Mouse (Mus musculus) liver, embryonic 11.5 days (tissue): Measurements from ENCODE around the gene Cdh13. TPM values are rescaled to one million over a fixed set of nuclear protein-coding genes. Genes with fewer than 3 reads are reported as not detected.

Source experiments
- ATAC-seq: fragments of 200-750 bp; cut with Nextera tagmentation; replicated peaks from 2 replicates; pipeline ENCODE4 v1.8.0; 2017; ENCODE audit warnings: moderate number of reproducible peaks, mild to moderate bottlenecking, moderate TSS enrichment, moderate library complexity; ENCODE audit not compliant: low FRiP score
- DNase-seq: peaks from one replicate; pipeline ENCODE4 v3.0.0-alpha.2; 2017; ENCODE audit warnings: low spot score
- H3K27ac ChIP-seq: fragments of 300-500 bp; sonication (generic); 2 replicates; pipeline ENCODE4 v1.5.1; 2014; ENCODE audit warnings: mild to moderate bottlenecking, low read depth, low read length, control low read depth
- H3K27me3 ChIP-seq: fragments of 300-500 bp; sonication (generic); replicated peaks from 2 replicates; pipeline ENCODE4 v1.6.1; 2014; ENCODE audit warnings: low read length, mixed read lengths; ENCODE audit not compliant: control insufficient read depth, insufficient read depth
- H3K36me3 ChIP-seq: fragments of 300-500 bp; sonication (generic); 2 replicates; pipeline ENCODE4 v1.6.1; 2014; ENCODE audit warnings: mild to moderate bottlenecking, low read length, moderate library complexity, mixed read lengths; ENCODE audit not compliant: control insufficient read depth, insufficient read depth
- H3K4me1 ChIP-seq: fragments of 300-500 bp; sonication (generic); replicated peaks from 2 replicates; pipeline ENCODE4 v1.6.1; 2014; ENCODE audit warnings: low read length, mixed read lengths; ENCODE audit not compliant: control insufficient read depth, insufficient read depth
- H3K4me2 ChIP-seq: fragments of 300-500 bp; sonication (generic); 2 replicates; pipeline ENCODE4 v1.6.1; 2014; ENCODE audit warnings: mild to moderate bottlenecking, control low read depth, moderate library complexity
- H3K4me3 ChIP-seq: fragments of 300-500 bp; sonication (generic); 2 replicates; pipeline ENCODE4 v1.5.1; 2014; ENCODE audit warnings: low read depth, low read length, control low read depth
- H3K9ac ChIP-seq: fragments of 300-500 bp; sonication (generic); 2 replicates; pipeline ENCODE4 v1.6.1; 2014; ENCODE audit warnings: low read depth, low read length, control low read depth
- H3K9me3 ChIP-seq: fragments of 300-500 bp; sonication (generic); 2 replicates; pipeline ENCODE4 v1.6.1; 2016; ENCODE audit warnings: low read length, inconsistent platforms, mixed read lengths; ENCODE audit not compliant: control insufficient read depth
- WGBS: fragments of 180-500 bp; shearing (Covaris S2); extraction: QIAGEN DNeasy Blood & Tissue Kit; methylation state at CpG from one replicate; pipeline ENCODE4 v1.1.7; 2014; 5-methylcytosine and 5-hydroxymethylcytosine counted together
- polyA plus RNA-seq: library from polyadenylated mRNA; unstranded; fragments of >200 nt; fragmentation: Nextera tagmentation; extraction: Ambion mirVana; gene quantifications from 2 replicates; pipeline ENCODE4 v1.2.1, GENCODE M21; 2014

Cdh13 gene
- polyA plus RNA-seq, 1 experiment from 2014 or later: 2.9 TPM

- no peak overlapping the region for H3K4me2 ChIP-seq
These were observed 32.9 kb downstream of the Cdh13 start for GRCm38 (mm10) chr8:118316440-118316839.

DNA sequence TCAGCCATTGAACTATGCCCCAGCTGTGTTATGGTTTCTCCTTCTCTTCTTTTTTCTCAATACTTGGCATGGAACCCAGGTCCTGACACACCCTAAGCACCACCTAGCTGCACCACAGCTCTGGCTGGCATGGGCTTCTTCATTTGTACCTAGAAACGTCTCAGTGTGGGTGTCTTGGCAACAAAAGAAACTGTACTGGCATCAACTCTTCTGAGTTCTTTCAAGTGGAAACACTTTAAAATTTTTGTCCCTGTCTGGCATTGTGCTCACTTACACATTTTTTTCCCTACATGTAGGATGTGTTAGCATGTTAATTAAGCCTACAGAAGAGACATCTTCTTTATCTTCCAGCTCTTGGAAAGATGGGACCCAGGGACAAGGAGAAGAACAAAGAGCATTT, 37.0 kb downstream of the Cdh13 start:
- Histone ChIP-seq H3K27ac (no peak overlapping the region), H3K27me3 (no peaks in the 10 kb centered on the region), H3K9ac (no peak overlapping the region), H3K4me1 (no peaks in the 10 kb centered on the region), H3K4me3 (no peak overlapping the region), H3K4me2 (no peak overlapping the region), H3K36me3 (no peaks in the 10 kb centered on the region), H3K9me3 (no peaks in the 10 kb centered on the region)
- no peak for DNase-seq
- ATAC-seq: no peak
- WGBS: 80% methylated on average over 1 of the region's 1 CpGs

More at GRCm38 (mm10) chr8:118316440-118316839, 32.9 kb downstream of the Cdh13 start:
- Histone ChIP-seq H3K27me3 (no peaks in the 10 kb centered on the region), H3K4me1 (no peaks in the 10 kb centered on the region), H3K4me3 (no peak overlapping the region), H3K27ac (no peak overlapping the region), H3K9ac (no peak overlapping the region), H3K36me3 (no peaks in the 10 kb centered on the region), H3K9me3 (no peaks in the 10 kb centered on the region)
- ATAC-seq (no peak), DNase-seq (no peak)
- WGBS: 81% methylated on average over 12 of the region's 12 CpGs

DNA sequence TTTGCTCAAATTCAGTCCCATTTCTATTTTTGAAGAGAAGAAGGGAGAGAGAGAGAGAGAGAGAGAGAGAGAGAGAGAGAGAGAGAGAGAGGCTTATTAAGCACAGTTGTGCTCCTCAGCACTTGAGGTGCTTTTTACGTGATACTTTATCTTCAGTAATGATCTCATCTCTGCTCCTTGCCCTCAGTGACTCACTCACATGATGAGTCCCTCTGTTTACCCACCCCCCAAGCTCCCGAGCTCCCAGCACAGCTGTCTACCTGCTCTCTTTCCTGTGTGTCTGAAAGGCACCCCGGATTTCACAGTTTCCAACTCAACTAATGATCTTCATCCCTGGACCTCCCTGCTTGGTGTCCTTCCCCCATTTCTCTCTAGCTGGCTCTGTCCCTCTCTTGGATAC, 39.9 kb downstream of the Cdh13 start:
- Histone ChIP-seq H3K4me3 (no peak overlapping the region), H3K27me3 (no peaks in the 10 kb centered on the region), H3K4me2 (no peak overlapping the region), H3K9ac (no peak overlapping the region), H3K4me1 (no peaks in the 10 kb centered on the region), H3K27ac (no peak overlapping the region), H3K9me3 (no peaks in the 10 kb centered on the region), H3K36me3 (no peaks in the 10 kb centered on the region)
- DNase-seq (no peak), ATAC-seq (no peak)
- WGBS: 59% methylated on average over 3 of the region's 3 CpGs

- Histone ChIP-seq H3K27me3 (no peaks in the 10 kb centered on the region), H3K9me3 (no peaks in the 10 kb centered on the region), H3K27ac (no peak overlapping the region), H3K4me3 (no peak overlapping the region), H3K4me1 (no peaks in the 10 kb centered on the region), H3K9ac (no peak overlapping the region), H3K36me3 (no peaks in the 10 kb centered on the region), H3K4me2 (no peak overlapping the region)
- DNase-seq: no peak
- WGBS: 76% methylated on average over 7 of the region's 7 CpGs
- ATAC-seq: no peak
These were observed 51.4 kb downstream of the Cdh13 start for GRCm38 (mm10) chr8:118334933-118335332.

- no peak overlapping the region for H3K27ac ChIP-seq
- DNase-seq (no peak), ATAC-seq (no peak)
- no peaks in the 10 kb centered on the region for H3K4me1 ChIP-seq
- no peak overlapping the region for H3K4me2 ChIP-seq
- H3K27me3 ChIP-seq: no peaks in the 10 kb centered on the region
- H3K36me3 ChIP-seq: no peaks in the 10 kb centered on the region
- H3K9me3 ChIP-seq: no peaks in the 10 kb centered on the region
- WGBS: 90% methylated on average over 3 of the region's 3 CpGs
- no peak overlapping the region for H3K4me3 ChIP-seq
- H3K9ac ChIP-seq: no peak overlapping the region
These were observed 56.2 kb downstream of the Cdh13 start for GRCm38 (mm10) chr8:118339711-118340110.

DNA sequence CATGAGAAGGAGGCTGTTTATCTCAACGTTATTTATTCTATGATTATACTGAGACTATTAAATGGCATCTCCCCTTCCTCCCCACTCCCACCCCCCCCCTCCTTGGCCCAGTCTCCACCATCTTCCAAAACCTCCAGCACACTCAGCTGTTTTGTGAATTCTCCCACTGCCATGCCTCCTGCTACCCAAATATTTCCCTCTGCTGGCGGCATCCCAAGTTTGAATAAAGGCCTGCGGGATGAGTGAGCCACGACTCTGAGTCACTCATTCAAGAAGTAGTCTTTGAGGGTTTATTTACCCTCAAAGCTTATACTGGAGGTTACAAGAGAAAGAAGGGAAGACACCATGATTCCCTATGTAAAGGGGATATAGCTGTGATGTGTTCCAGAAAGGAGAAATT, 59.7 kb downstream of the Cdh13 start:
- H3K27me3 ChIP-seq: no peaks in the 10 kb centered on the region
- ATAC-seq (no peak), DNase-seq (no peak)
- H3K4me1 ChIP-seq: no peaks in the 10 kb centered on the region
- no peaks in the 10 kb centered on the region for H3K9me3 ChIP-seq
- H3K4me3 ChIP-seq: no peak overlapping the region
- H3K9ac ChIP-seq: no peak overlapping the region
- WGBS: 82% methylated on average over 4 of the region's 4 CpGs
- H3K4me2 ChIP-seq: no peak overlapping the region
- H3K27ac ChIP-seq: no peak overlapping the region
- no peaks in the 10 kb centered on the region for H3K36me3 ChIP-seq

DNA sequence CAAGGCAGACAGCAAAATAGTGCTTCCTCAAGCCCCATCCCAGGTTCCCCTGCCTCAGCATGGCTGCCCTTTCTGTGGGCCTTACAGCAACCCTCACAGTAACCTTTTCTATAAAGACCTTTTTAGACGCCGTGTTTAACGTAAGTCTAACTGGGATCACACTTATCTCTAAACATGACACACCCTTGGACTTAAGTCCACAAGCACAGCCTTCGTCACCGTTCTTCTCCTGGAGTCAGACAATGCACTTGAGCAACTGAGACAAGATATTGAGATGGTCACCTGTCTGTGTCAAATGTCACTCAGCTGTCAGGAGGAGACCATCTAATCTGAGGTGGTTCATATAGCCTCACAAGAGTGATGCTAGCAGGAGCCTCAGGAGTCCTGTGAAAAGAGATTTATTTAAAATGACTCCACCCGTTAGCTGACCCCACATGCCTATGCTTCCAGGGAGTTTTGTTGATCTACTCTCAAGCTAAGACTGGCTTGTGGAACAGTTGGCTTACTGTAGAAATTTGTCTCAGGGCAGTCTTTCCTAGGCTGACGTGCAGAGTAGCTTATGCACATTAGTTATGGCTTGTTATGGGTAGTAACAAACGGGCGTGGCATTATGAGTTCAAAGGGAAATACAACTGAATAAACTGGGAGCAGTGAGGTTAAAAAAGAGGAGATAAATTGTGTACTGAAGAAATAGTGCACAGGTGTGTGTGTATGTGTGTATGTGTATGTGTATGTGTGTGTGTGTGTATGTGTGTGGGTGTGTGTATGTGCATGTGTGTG, 65.4 kb downstream of the Cdh13 start:
- Histone ChIP-seq H3K4me1 (no peaks in the 10 kb centered on the region), H3K9me3 (no peaks in the 10 kb centered on the region), H3K4me2 (no peak overlapping the region), H3K36me3 (no peaks in the 10 kb centered on the region), H3K9ac (no peak overlapping the region), H3K27me3 (no peaks in the 10 kb centered on the region), H3K27ac (no peak overlapping the region), H3K4me3 (no peak overlapping the region)
- ATAC-seq: no peak
- 83% methylated on average over 9 of the region's 9 CpGs for WGBS
- DNase-seq: no peak

- ATAC-seq (no peak), DNase-seq (no peak)
- no peaks in the 10 kb centered on the region for H3K27me3 ChIP-seq
- no peak overlapping the region for H3K4me3 ChIP-seq
- no peak overlapping the region for H3K27ac ChIP-seq
- no peak overlapping the region for H3K4me2 ChIP-seq
- H3K9me3 ChIP-seq: no peaks in the 10 kb centered on the region; the same call in 1 of the 2 replicates
- no peak overlapping the region for H3K9ac ChIP-seq
- H3K4me1 ChIP-seq: no peaks in the 10 kb centered on the region
- H3K36me3 ChIP-seq: no peaks in the 10 kb centered on the region
- 57% methylated on average over 7 of the region's 7 CpGs for WGBS
These were observed 66.6 kb downstream of the Cdh13 start for GRCm38 (mm10) chr8:118350136-118350535.

GRCm38 (mm10) chr8:118353022-118353421, 69.5 kb downstream of the Cdh13 start:
- DNase-seq (no peak), ATAC-seq (no peak)
- Histone ChIP-seq H3K4me3 (no peak overlapping the region), H3K9ac (no peak overlapping the region), H3K36me3 (no peaks in the 10 kb centered on the region), H3K27me3 (no peaks in the 10 kb centered on the region), H3K4me2 (no peak overlapping the region), H3K9me3 (no peaks in the 10 kb centered on the region; the same call in 1 of the 2 replicates), H3K4me1 (no peaks in the 10 kb centered on the region), H3K27ac (no peak overlapping the region)
- 66% methylated on average over 4 of the region's 4 CpGs for WGBS
